ENCODE assay signal across 12 mouse cellular contexts in the genomic region with DNA sequence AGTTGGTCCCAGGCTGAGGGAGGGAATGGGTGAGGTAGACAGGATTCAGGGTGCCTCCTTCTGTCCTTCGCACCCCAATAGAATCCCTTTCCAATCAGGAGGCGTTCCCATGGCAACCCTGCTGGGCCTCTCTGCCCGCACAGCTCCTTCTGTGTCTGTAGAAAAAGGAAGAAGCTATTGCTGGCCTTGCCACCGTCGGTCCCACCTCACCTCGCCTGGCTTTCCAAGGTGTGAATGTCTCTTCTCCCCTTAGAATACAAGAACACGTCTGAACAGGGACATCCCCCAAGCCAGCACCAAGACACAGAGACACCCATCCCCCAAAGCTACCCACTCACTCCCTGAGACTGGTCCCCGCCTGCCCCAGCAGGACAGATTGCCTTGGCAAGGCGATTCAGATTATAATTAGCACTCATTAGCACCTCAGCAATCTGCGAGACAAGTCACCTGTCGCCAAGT. TPM values are rescaled to one million over a fixed set of nuclear protein-coding genes. Genes with fewer than 3 reads are reported as not detected.
DNase-seq lines count a peak whose midpoint lies in the region; ATAC-seq lines count a peak whose summit lies in the region.
"Had no signal": no experiment of that assay in that cellular context is flagged by ENCODE, and none has a peak within 500 bp of the region (broad histone marks: within the 10 kb centered on the region; RNA-seq: fewer than 3 reads in every experiment).

No protein-coding gene starts in this region.

- H3K27me3 ChIP-seq in forebrain, embryonic 12.5 days: peaks cover 15% of the 10 kb centered on the region
- H3K27me3 ChIP-seq in midbrain, embryonic 12.5 days: peaks cover 35% of the 10 kb centered on the region
- H3K27me3 ChIP-seq in liver, embryonic 12.5 days (replicated peaks): peaks cover 89% of the 10 kb centered on the region

- H3K9ac ChIP-seq in forebrain, embryonic 12.5 days: no peak overlapping the region
- 0 out of 2 replicates have a peak overlapping the region, but pooled peaks have one; percentile 15 for H3K9ac ChIP-seq in midbrain, embryonic 12.5 days (replicated peaks)
- no peak overlapping the region for H3K9ac ChIP-seq in liver, embryonic 12.5 days
- H3K9ac ChIP-seq: limb, embryonic 13.5 days had no signal

- H3K9me3 ChIP-seq in forebrain, embryonic 12.5 days: no peaks in the 10 kb centered on the region
- H3K9me3 ChIP-seq in midbrain, embryonic 12.5 days: no peaks in the 10 kb centered on the region
- H3K9me3 ChIP-seq in liver, embryonic 12.5 days (replicated peaks): no peaks in the 10 kb centered on the region
- H3K9me3 ChIP-seq: limb, embryonic 13.5 days had no signal

- H3K4me2 ChIP-seq in forebrain, embryonic 12.5 days: peak overlapping the region; percentile 21
- no peak overlapping the region for H3K4me2 ChIP-seq in midbrain, embryonic 12.5 days (replicated peaks)
- H3K4me2 ChIP-seq in liver, embryonic 12.5 days: no peak overlapping the region
- H3K4me2 ChIP-seq: limb, embryonic 13.5 days had no signal

- intact Hi-C loops in heart, postnatal 10 days (cut with DNase I): no loop called here

- WGBS in forebrain, embryonic 12.5 days: 5% methylated on average over 11 of the region's 11 CpGs
- WGBS in midbrain, embryonic 12.5 days: 6% methylated on average over 11 of the region's 11 CpGs
- WGBS in liver, embryonic 12.5 days (ENCODE audit: insufficient replicate concordance): 7% methylated on average over 11 of the region's 11 CpGs

- H3K36me3 ChIP-seq in forebrain, embryonic 12.5 days (replicated peaks): no peaks in the 10 kb centered on the region
- H3K36me3 ChIP-seq in midbrain, embryonic 12.5 days: no peaks in the 10 kb centered on the region
- no peaks in the 10 kb centered on the region for H3K36me3 ChIP-seq in liver, embryonic 12.5 days
- H3K36me3 ChIP-seq: limb, embryonic 13.5 days had no signal

- H3K4me3 ChIP-seq in forebrain, embryonic 12.5 days (replicated peaks): no peak overlapping the region
- no peak overlapping the region for H3K4me3 ChIP-seq in midbrain, embryonic 12.5 days
- no peak overlapping the region for H3K4me3 ChIP-seq in liver, embryonic 12.5 days
- H3K4me3 ChIP-seq: limb, embryonic 13.5 days had no signal

- ATAC-seq in forebrain, embryonic 12.5 days (ENCODE audit: low FRiP score): peak; percentile 82
- ATAC-seq in midbrain, embryonic 12.5 days (ENCODE audit: low FRiP score, low read depth): no peak
- ATAC-seq in liver, embryonic 12.5 days: no peak
- ATAC-seq in monocyte, adult 5-6 weeks (replicated peaks; ENCODE audit: insufficient number of reproducible peaks, low FRiP score, low TSS enrichment, poor library complexity, severe bottlenecking): no peak

- peak; percentile 89 for DNase-seq in brain, adult 2 months (ENCODE audit: low read depth, low spot score)
- DNase-seq in layer of hippocampus, adult 18-20 months (ENCODE audit: low spot score in 2 of 2): peak; percentile 77 to 85
- DNase-seq in testis, postnatal 14 days (ENCODE audit: low spot score): no peak
- DNase-seq in heart, postnatal 10 days: no peak

- H3K27ac ChIP-seq in forebrain, embryonic 12.5 days: peak overlapping the region; percentile 87
- peak overlapping the region; percentile 11 for H3K27ac ChIP-seq in midbrain, embryonic 12.5 days (replicated peaks)
- no peak overlapping the region for H3K27ac ChIP-seq in liver, embryonic 12.5 days
- H3K27ac ChIP-seq: limb, embryonic 13.5 days had no signal

- H3K4me1 ChIP-seq in forebrain, embryonic 12.5 days: peaks cover 67% of the 10 kb centered on the region
- peaks cover 59% of the 10 kb centered on the region for H3K4me1 ChIP-seq in midbrain, embryonic 12.5 days
- no peaks in the 10 kb centered on the region for H3K4me1 ChIP-seq in liver, embryonic 12.5 days
- H3K4me1 ChIP-seq: limb, embryonic 13.5 days had no signal

RNA-seq across cellular contexts. Expression of a gene that starts 8.8 kb away (rescaled TPM):
- not detected in 2 replicates for polyA plus RNA-seq in forebrain, embryonic 12.5 days (2016; fragmentation: Nextera tagmentation; extraction: Ambion mirVana)
- not detected for total RNA-seq in layer of hippocampus, adult 18-20 months (2021)
- polyA plus RNA-seq in midbrain, embryonic 12.5 days (2016; fragmentation: Nextera tagmentation; extraction: Ambion mirVana): not detected in 2 replicates
- not detected for total RNA-seq in heart, postnatal 10 days (2021)
- polyA plus RNA-seq in liver, embryonic 12.5 days (2016; fragmentation: Nextera tagmentation; extraction: Ambion mirVana): not detected in 2 replicates
- not detected in 3 replicates for total RNA-seq in monocyte, adult 5-6 weeks (2017)
- total RNA-seq: ES-E14; neutrophil, adult 5-6 weeks had no signal
- polyA plus RNA-seq: heart, embryonic 14.5 days; limb, embryonic 13.5 days had no signal

Comparison
In these comparisons a context has a peak if more than half of its experiments do, and no peak if none do; other contexts are left out.
1. DNase-seq: peak in brain, adult 2 months (single experiment) and layer of hippocampus, adult 18-20 months (2 of 2); none in testis, postnatal 14 days (single experiment) and heart, postnatal 10 days (0 of 2).